Mouse (Mus musculus) Patski (cell line): ENCODE data around the gene Mydgf. TPM values are rescaled to one million over a fixed set of nuclear protein-coding genes. Genes with fewer than 3 reads are reported as not detected.

Experiments used
- ATAC-seq: fragments of 100-300 bp; one replicate; pipeline ENCODE4 v1.8.0; 2021
- CTCF ChIA-PET: fragments of 350-600 bp; sonication (Branson Sonifier 250); formaldehyde crosslinking; loops from one replicate; lab custom pipeline; 2022; ENCODE audit warnings: inconsistent platforms; lab: Charles Lee
- POLR2A ChIA-PET: fragments of 350-600 bp; sonication (Branson Sonifier 250); formaldehyde crosslinking; loops from one replicate; lab custom pipeline; 2022; ENCODE audit warnings: antibody characterized with exemption, inconsistent platforms; lab: Charles Lee
- DNase-seq: peaks from one replicate; pipeline ENCODE4 v3.0.0-alpha.2; 2011; ENCODE audit warnings: low read depth, low spot score
- H3K27me3 ChIP-seq: fragments of 371-371 bp; one replicate; pipeline ENCODE4 v1.5.1; 2021
- CTCF ChIP-seq: fragments of 100-300 bp; IDR thresholded peaks from one replicate; pipeline ENCODE4 v1.5.1; 2021
- in situ Hi-C: fragments of 300-500 bp; cut with MboI; formaldehyde crosslinking; loops from 3 replicates; pipeline ENCODE4 v1.11.1; 2018; ENCODE audit warnings: low pct_unique_long_range_greater_than_20kb, mixed read lengths
- polyA plus RNA-seq: library from polyadenylated mRNA; unstranded; gene quantifications from one replicate; pipeline ENCODE4 v1.2.3, GENCODE M21; 2021

The Mydgf gene
- polyA plus RNA-seq, 1 experiment from 2014 or later: 96.5 TPM

- DNase-seq: no peak
- TF ChIP-seq CTCF: no peak
- ChIA-PET POLR2A (no interaction called here), CTCF (interaction anchor here (1.0 to 2.6 kb wide), 2 partner anchors 14 to 23 kb away, joined by 3 to 12 read pairs; no protein-coding TSS in a partner anchor)
- in situ Hi-C loops: no loop called here
- H3K27me3 ChIP-seq: peaks cover 16% of the 10 kb centered on the region
- no peak for ATAC-seq
Observed at GRCm38 (mm10) chr17:56136558-56136957, 47.2 kb downstream of the Mydgf start.

DNA sequence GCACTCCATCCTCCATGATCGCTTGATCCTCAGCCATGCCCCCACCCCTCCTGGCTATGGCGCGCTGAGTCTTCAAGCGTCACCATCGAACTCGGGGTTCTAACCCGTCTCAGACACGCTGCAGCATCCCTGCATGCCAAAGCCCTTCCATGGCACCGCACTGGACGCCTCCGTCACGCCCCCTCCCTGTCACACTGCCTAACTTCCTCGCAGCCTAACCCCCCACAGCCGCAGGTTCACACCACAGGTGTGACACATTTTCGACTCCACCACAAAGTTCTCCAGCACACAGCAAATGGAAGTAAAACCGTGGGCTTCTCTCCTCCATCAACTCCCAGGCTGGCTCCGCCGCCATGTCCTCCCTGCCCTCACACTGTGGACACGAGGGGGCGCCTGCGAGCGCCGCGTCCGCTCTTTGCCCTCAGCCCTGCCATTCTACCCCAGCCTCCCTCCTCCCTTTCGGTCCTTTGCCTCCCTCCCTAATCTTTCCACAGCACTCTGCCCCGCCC is 49.2 kb downstream of the Mydgf start:
- ATAC-seq: no peak

GRCm38 (mm10) chr17:56133457-56134363 is 50.0 kb downstream of the Mydgf start:
- DNase-seq (no peak), ATAC-seq (no peak)
- ChIA-PET POLR2A (no interaction called here), CTCF (interaction anchor here (0.6 to 3.1 kb wide), 9 partner anchors 13 to 122 kb away, joined by 3 to 12 read pairs (median 4); partner anchors contain the start of gene Plin5)
- no peak for TF ChIP-seq CTCF
- peaks cover under 1% of the 10 kb centered on the region for H3K27me3 ChIP-seq
- in situ Hi-C loops: loop anchor here (5.0 kb wide), 1 partner anchor 119 kb away; no protein-coding TSS in a partner anchor

More for the DNA sequence above, 49.2 kb downstream of the Mydgf start:
- in situ Hi-C loops: loop anchor here (5.0 kb wide), 1 partner anchor 118 kb away; no protein-coding TSS in a partner anchor
- TF ChIP-seq CTCF: no peak
- POLR2A ChIA-PET: no interaction called here
- CTCF ChIA-PET: interaction anchor here (0.7 to 3.1 kb wide), 6 partner anchors 22 to 121 kb away, joined by 3 to 12 read pairs (median 6); no protein-coding TSS in a partner anchor
- no peak for DNase-seq
- H3K27me3 ChIP-seq: peaks cover 8% of the 10 kb centered on the region

GRCm38 (mm10) chr17:56132661-56133060 is 51.1 kb downstream of the Mydgf start:
- H3K27me3 ChIP-seq: no peaks in the 10 kb centered on the region
- ATAC-seq (no peak), DNase-seq (no peak)
- no peak for TF ChIP-seq CTCF
- CTCF ChIA-PET: interaction anchor here (1.1 to 3.1 kb wide), 4 partner anchors 16 to 123 kb away, joined by 3 to 12 read pairs (median 5); partner anchors contain the start of gene Plin5
- in situ Hi-C loops: loop anchor here (5.0 kb wide), 1 partner anchor 120 kb away; no protein-coding TSS in a partner anchor
- POLR2A ChIA-PET: no interaction called here

DNA sequence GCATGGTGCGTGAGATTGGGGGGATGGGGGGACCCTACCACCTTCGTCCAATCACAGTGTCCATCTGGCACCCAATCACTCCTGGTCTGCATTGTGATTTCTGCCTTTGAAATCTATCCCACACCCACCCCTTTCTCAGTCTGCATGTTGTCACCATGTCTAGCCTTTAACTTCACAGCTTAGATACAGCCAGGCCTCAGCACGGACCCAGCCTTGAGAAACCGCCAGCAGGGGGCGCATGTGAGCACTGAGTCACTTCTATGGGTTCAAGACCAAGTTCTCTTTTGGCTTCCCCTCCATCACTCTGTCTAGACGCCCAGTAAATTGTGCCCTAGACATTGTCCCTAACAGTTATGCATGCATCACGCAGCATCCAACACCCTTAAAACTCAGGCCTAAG is 51.9 kb downstream of the Mydgf start:
- no peaks in the 10 kb centered on the region for H3K27me3 ChIP-seq
- TF ChIP-seq CTCF: no peak
- ChIA-PET POLR2A (no interaction called here), CTCF (interaction anchor here (0.8 to 1.9 kb wide), 4 partner anchors 18 to 124 kb away, joined by 3 to 11 read pairs (median 8); no protein-coding TSS in a partner anchor)
- in situ Hi-C loops: loop anchor here (5.0 kb wide), 1 partner anchor 120 kb away; no protein-coding TSS in a partner anchor
- no peak for ATAC-seq
- DNase-seq: no peak

DNA sequence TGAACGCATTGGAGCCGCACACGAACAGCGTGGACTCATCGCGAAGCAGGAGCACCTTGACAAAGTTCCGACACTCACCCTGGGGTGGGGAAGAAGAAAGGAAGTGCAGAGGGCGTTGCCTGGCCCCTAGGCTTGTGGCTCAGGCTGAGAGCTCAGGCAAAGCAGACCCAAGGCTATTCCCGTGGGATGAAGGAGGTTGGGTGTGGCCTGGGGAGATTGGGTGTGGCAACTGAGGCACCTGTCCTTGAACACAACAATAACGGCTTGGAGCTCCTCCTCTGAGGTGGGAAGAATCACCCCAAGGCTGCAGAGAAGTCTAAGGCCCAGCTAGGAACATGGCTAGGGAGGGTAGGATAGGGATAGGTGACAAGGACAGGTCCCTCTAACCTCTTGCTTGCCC is 52.6 kb downstream of the Mydgf start:
- no peak for TF ChIP-seq CTCF
- DNase-seq (no peak), ATAC-seq (no peak)
- peaks cover 2% of the 10 kb centered on the region for H3K27me3 ChIP-seq
- CTCF ChIA-PET: interaction anchor here (0.7 to 2.4 kb wide), 7 partner anchors 19 to 133 kb away, joined by 3 to 11 read pairs (median 5); no protein-coding TSS in a partner anchor
- in situ Hi-C loops: loop anchor here (5.0 kb wide), 1 partner anchor 121 kb away; no protein-coding TSS in a partner anchor
- POLR2A ChIA-PET: no interaction called here

GRCm38 (mm10) chr17:56128246-56128645 is 55.5 kb downstream of the Mydgf start:
- in situ Hi-C loops: loop anchor here (5.0 kb wide), 1 partner anchor 34 kb away; the partner anchor contains the start of gene Tnfaip8l1
- DNase-seq (no peak), ATAC-seq (no peak)
- CTCF ChIA-PET: no interaction called here
- H3K27me3 ChIP-seq: peaks cover 3% of the 10 kb centered on the region
- POLR2A ChIA-PET: no interaction called here
- TF ChIP-seq CTCF: no peak

DNA sequence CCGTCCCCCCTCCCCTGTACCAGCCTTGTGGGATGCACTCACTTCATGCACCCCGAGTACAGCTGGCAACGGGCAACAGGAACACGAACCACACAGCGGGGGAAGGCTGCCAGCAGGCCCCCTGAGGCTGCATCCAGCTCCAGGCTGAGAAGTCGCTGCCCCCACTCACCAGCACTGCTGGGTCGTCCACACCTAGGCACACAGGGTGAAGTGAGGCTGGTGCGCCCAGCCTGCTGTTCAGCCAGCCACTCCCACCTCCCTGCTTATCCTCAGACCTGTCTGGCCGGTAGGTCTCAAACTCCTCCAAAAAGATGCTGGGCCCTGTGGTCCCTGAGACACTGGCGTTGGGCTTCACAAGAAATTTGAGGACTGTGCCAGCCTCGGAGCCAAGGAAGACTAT is 57.5 kb downstream of the Mydgf start:
- in situ Hi-C loops: loop anchor here (5.0 kb wide), 1 partner anchor 36 kb away; the partner anchor contains the start of gene Tnfaip8l1
- no peak for DNase-seq
- peaks cover 7% of the 10 kb centered on the region for H3K27me3 ChIP-seq
- ChIA-PET CTCF (interaction anchor here (2.2 kb wide), 1 partner anchor 34 kb away, joined by 7 read pairs; no protein-coding TSS in a partner anchor), POLR2A (no interaction called here)
- no peak for TF ChIP-seq CTCF
- no peak for ATAC-seq

Other genes starting within 250 kb of the Mydgf start
- gene Zfp119b, start 234.4 kb downstream of the Mydgf start, polyA plus RNA-seq: 4.9 TPM
- gene Ebi3, start 231.3 kb downstream of the Mydgf start, polyA plus RNA-seq: not detected
- gene Yju2, start 224.8 kb downstream of the Mydgf start, polyA plus RNA-seq: 15.0 TPM
- not detected for gene Shd, start 213.5 kb downstream of the Mydgf start, polyA plus RNA-seq
- gene Fsd1, start 197.4 kb downstream of the Mydgf start, polyA plus RNA-seq: 26.2 TPM
- 14.2 TPM for gene Stap2, start 178.3 kb downstream of the Mydgf start, polyA plus RNA-seq
- 174 TPM for gene Mpnd, start 178.2 kb downstream of the Mydgf start, polyA plus RNA-seq
- gene Sh3gl1, start 147.3 kb downstream of the Mydgf start, polyA plus RNA-seq: 85.2 TPM
- 18.0 TPM for gene Chaf1a, start 143.5 kb downstream of the Mydgf start, polyA plus RNA-seq
- 66.0 TPM for gene Ubxn6, start 108.9 kb downstream of the Mydgf start, polyA plus RNA-seq
- 117 TPM for gene Hdgfl2, start 104.3 kb downstream of the Mydgf start, polyA plus RNA-seq
- 7.1 TPM for gene Plin4, start 74.1 kb downstream of the Mydgf start, polyA plus RNA-seq
- 0.55 TPM for gene Plin5, start 66.3 kb downstream of the Mydgf start, polyA plus RNA-seq
- 0.08 TPM for gene Lrg1, start 61.9 kb downstream of the Mydgf start, polyA plus RNA-seq
- gene Sema6b, start 43.6 kb downstream of the Mydgf start, polyA plus RNA-seq: 2.0 TPM
- gene Tnfaip8l1, start 21.4 kb downstream of the Mydgf start, polyA plus RNA-seq: 2.0 TPM
- 58.5 TPM for gene Dpp9, start 35.0 kb upstream of the Mydgf start, polyA plus RNA-seq
- 17.2 TPM for gene Fem1a, start 72.9 kb upstream of the Mydgf start, polyA plus RNA-seq
- gene Ticam1, start 92.9 kb upstream of the Mydgf start, polyA plus RNA-seq: 23.9 TPM
- 82.5 TPM for gene Plin3, start 109.0 kb upstream of the Mydgf start, polyA plus RNA-seq
- not detected for gene Arrdc5, start 116.4 kb upstream of the Mydgf start, polyA plus RNA-seq
- gene Uhrf1, start 119.4 kb upstream of the Mydgf start, polyA plus RNA-seq: 44.3 TPM
- 29.1 TPM for gene Kdm4b, start 142.1 kb upstream of the Mydgf start, polyA plus RNA-seq